Mouse (Mus musculus) embryonic fibroblast, embryonic 13.5 days (primary cell): ENCODE measurements at regions not wholly inside any gene's neighbourhood (a gene's known extent, or its start where the extent isn't known, plus 50 kb on each side); places are given as distances from the start of the nearest gene placed in this dataset.

Experiments
- CTCF ChIP-seq: IDR thresholded peaks from 2 replicates; pipeline ENCODE4 v1.5.1; 2011; ENCODE audit warnings: mild to moderate bottlenecking, control low read depth, low read length, moderate library complexity, borderline replicate concordance; ENCODE audit not compliant: insufficient read depth
- POLR2A ChIP-seq: IDR thresholded peaks from 2 replicates; pipeline ENCODE4 v1.6.1; 2011; ENCODE audit warnings: low read depth, mild to moderate bottlenecking, control low read depth, low read length, moderate library complexity

DNA sequence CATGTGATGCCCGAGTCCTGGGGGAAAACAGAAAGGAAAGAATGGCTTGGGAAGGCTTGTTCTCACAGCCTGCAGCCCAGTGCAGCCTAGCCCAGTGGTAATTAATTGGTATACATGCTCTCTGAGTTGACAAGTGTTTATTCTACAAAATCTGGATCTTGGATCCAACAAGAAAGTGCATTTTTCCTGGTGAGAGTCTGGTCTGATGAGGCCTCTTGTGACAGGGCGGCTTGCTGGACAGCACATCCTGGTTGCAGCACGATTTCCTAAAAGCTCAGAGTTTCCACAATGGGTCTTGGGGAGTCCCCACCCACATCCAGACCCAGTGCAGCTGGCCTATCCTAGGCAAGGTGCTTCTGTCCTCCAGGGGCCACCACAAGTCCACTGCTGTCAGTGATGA is 332.7 kb upstream of the Dio3 start:
- no peak for TF ChIP-seq CTCF
- no peak for TF ChIP-seq POLR2A
